Mouse (Mus musculus) colon, adult 2 months (tissue): Measurements from ENCODE around the gene Sod1. TPM values are rescaled to one million over a fixed set of nuclear protein-coding genes. Genes with fewer than 3 reads are reported as not detected.

Experiments
- polyA plus RNA-seq: library from polyadenylated mRNA; depleted of rRNA; stranded (reverse); fragments of >200 nt; gene quantifications from 2 replicates; pipeline ENCODE4 v1.2.3, GENCODE M21; 2012; rRNA removed

Gene Sod1
- 329 and 358 TPM in 2 replicates for polyA plus RNA-seq

GRCm38 (mm10) chr16:90220026-90220891 is at the start of gene Sod1:
Gene Sod1, plus strand, starts transcription at chr16:90220754.

Other genes starting within 250 kb of the Sod1 start
- 2.4 and 3.5 TPM in 2 replicates for gene Tiam1, start 77.0 kb upstream of the Sod1 start, polyA plus RNA-seq
- gene Scaf4, start 63.7 kb downstream of the Sod1 start, polyA plus RNA-seq, result 41.6 and 46.5 TPM in 2 replicates
- 4.4 and 6.9 TPM in 2 replicates for gene Hunk, start 165.3 kb downstream of the Sod1 start, polyA plus RNA-seq